Comparison of ENCODE assay signal across 8 mouse cellular contexts in the genomic region with DNA sequence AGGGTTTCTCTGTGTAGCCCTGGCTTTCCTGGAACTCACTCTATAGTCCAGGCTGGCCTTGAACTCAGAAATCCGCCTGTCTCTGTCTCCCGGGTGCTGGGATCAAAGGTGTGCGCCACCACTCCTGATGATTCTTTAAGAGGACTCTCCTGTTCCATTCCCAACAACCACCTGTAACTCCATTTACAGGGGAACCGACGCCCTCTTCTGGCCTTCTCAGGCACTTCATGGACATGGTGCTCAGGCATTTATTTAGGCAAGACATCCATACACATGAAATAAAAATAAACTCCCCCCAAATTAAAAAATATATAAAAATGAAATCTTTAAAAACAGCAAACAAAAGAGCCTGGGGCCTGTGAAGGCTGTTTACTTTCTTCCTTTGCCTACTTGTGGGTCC. TPM values are rescaled to one million over a fixed set of nuclear protein-coding genes. Genes with fewer than 3 reads are reported as not detected.
A peak's percentile ranks its signal among the peaks of the same experiment; 100 is the strongest.
DNase-seq lines count a peak whose midpoint lies in the region; ATAC-seq and TF ChIP-seq lines count a peak whose summit lies in the region.

No protein-coding gene starts in this region.

- peak; percentile 70 for TF ChIP-seq CTCF in midbrain, postnatal 0 days (IDR thresholded peaks at IDR 0.05)
- peak; percentile 64 for TF ChIP-seq CTCF in liver, postnatal 0 days (IDR thresholded peaks at IDR 0.05; ENCODE audit: low read depth)

- no peaks in the 10 kb centered on the region for H3K27me3 ChIP-seq in midbrain, postnatal 0 days (ENCODE audit: insufficient read depth, low read length)
- H3K27me3 ChIP-seq in midbrain, embryonic 16.5 days (ENCODE audit: control insufficient read depth, insufficient read depth, low read depth, low read length), result no peaks in the 10 kb centered on the region
- H3K27me3 ChIP-seq in liver, postnatal 0 days (ENCODE audit: insufficient read depth, low read length), result peaks cover 15% of the 10 kb centered on the region

- H3K4me2 ChIP-seq in midbrain, postnatal 0 days (ENCODE audit: low read depth, low read length, poor library complexity, severe bottlenecking), result no peak overlapping the region
- no peak overlapping the region for H3K4me2 ChIP-seq in midbrain, embryonic 16.5 days (ENCODE audit: low read length)
- H3K4me2 ChIP-seq in liver, postnatal 0 days (ENCODE audit: low read depth, low read length), result no peak overlapping the region

- TF ChIP-seq EP300 in liver, postnatal 0 days (IDR thresholded peaks at IDR 0.05; ENCODE audit: low read depth), result no peak

- no peak for ATAC-seq in midbrain, postnatal 0 days (ENCODE audit: low FRiP score)
- no peak for ATAC-seq in midbrain, embryonic 16.5 days
- no peak for ATAC-seq in liver, postnatal 0 days

- H3K36me3 ChIP-seq in midbrain, postnatal 0 days (ENCODE audit: insufficient read depth, low read length), result peaks cover 32% of the 10 kb centered on the region
- peaks cover 29% of the 10 kb centered on the region for H3K36me3 ChIP-seq in midbrain, embryonic 16.5 days (ENCODE audit: control insufficient read depth, insufficient read depth, low read length)
- H3K36me3 ChIP-seq in liver, postnatal 0 days (replicated peaks; ENCODE audit: insufficient read depth, low read length), result peaks cover 47% of the 10 kb centered on the region

- DNase-seq in gastrocnemius, adult 18-20 months (ENCODE audit: low spot score), result peak; percentile 60
- DNase-seq in gastrocnemius, postnatal 4 days (ENCODE audit: low spot score in 2 of 2), result no peak
- peak; percentile 80 for DNase-seq in midbrain, postnatal 0 days (ENCODE audit: low spot score)
- peak; percentile 59 for DNase-seq in cerebellum, adult 8-10 months
- peak; percentile 61 for DNase-seq in liver, postnatal 0 days
- peak; percentile 27 to 58 for DNase-seq in thymus, postnatal 10 days (ENCODE audit: low spot score in 2 of 2)
- DNase-seq in gastrocnemius, postnatal 10 days, result no peak

- no peak overlapping the region for H3K9ac ChIP-seq in midbrain, postnatal 0 days (replicated peaks; ENCODE audit: low read length, poor library complexity, severe bottlenecking)
- no peak overlapping the region for H3K9ac ChIP-seq in midbrain, embryonic 16.5 days (ENCODE audit: low read depth, low read length)
- no peak overlapping the region for H3K9ac ChIP-seq in liver, postnatal 0 days (replicated peaks)

- no peak overlapping the region for H3K27ac ChIP-seq in midbrain, postnatal 0 days (ENCODE audit: low read depth, low read length)
- no peak overlapping the region for H3K27ac ChIP-seq in midbrain, embryonic 16.5 days (ENCODE audit: low read length)
- no peak overlapping the region; the same call in 1 of the 2 replicates for H3K27ac ChIP-seq in liver, postnatal 0 days (ENCODE audit: low read depth)

- H3K4me1 ChIP-seq in midbrain, postnatal 0 days (ENCODE audit: insufficient read depth, low read length), result peaks cover 17% of the 10 kb centered on the region; the same call in 1 of the 2 replicates
- H3K4me1 ChIP-seq in midbrain, embryonic 16.5 days (ENCODE audit: control insufficient read depth, insufficient read depth, low read length), result peaks cover 35% of the 10 kb centered on the region
- H3K4me1 ChIP-seq in liver, postnatal 0 days (ENCODE audit: insufficient read depth), result peaks cover 28% of the 10 kb centered on the region

- no peak overlapping the region for H3K4me3 ChIP-seq in midbrain, postnatal 0 days (ENCODE audit: low read depth, low read length)
- H3K4me3 ChIP-seq in midbrain, embryonic 16.5 days (ENCODE audit: low read depth, low read length), result no peak overlapping the region
- H3K4me3 ChIP-seq in liver, postnatal 0 days (ENCODE audit: low read depth, low read length), result no peak overlapping the region

- 55% methylated on average over 5 of the region's 5 CpGs for WGBS in midbrain, postnatal 0 days
- 61% methylated on average over 5 of the region's 5 CpGs for WGBS in midbrain, embryonic 16.5 days
- WGBS in liver, postnatal 0 days (ENCODE audit: insufficient replicate concordance), result 64% methylated on average over 5 of the region's 5 CpGs

- H3K9me3 ChIP-seq in midbrain, postnatal 0 days (ENCODE audit: low read length), result no peaks in the 10 kb centered on the region
- no peaks in the 10 kb centered on the region for H3K9me3 ChIP-seq in midbrain, embryonic 16.5 days (replicated peaks; ENCODE audit: control insufficient read depth, low read length, poor library complexity, severe bottlenecking)
- H3K9me3 ChIP-seq in liver, postnatal 0 days (ENCODE audit: low read length), result no peaks in the 10 kb centered on the region

RNA-seq across cellular contexts. Expression of a gene that starts 3.2 kb away (rescaled TPM):
- total RNA-seq in gastrocnemius, adult 18-20 months (2021), result 10 to 100 TPM; 31.9 to 35.6 TPM
- 10 to 100 TPM; 27.4 to 29.9 TPM for total RNA-seq in gastrocnemius, postnatal 4 days (2021)
- total RNA-seq in midbrain, postnatal 0 days (2014; rRNA removed), result 36.7 and 39.8 TPM in 2 replicates
- 27.3 and 28.8 TPM in 2 replicates for polyA plus RNA-seq in midbrain, postnatal 0 days (2015; fragmentation: Nextera tagmentation; extraction: Ambion mirVana)
- polyA plus RNA-seq in midbrain, embryonic 16.5 days (2015; fragmentation: Nextera tagmentation; extraction: Ambion mirVana), result 42.1 and 45.5 TPM in 2 replicates
- 10.9 and 11.4 TPM in 2 replicates for polyA plus RNA-seq in liver, postnatal 0 days (2015; fragmentation: Nextera tagmentation; extraction: Ambion mirVana)
- 10 to 100 TPM; 26.1 to 28.7 TPM for total RNA-seq in gastrocnemius, postnatal 10 days (2021)

RNA-seq across cellular contexts. Expression of a gene that starts 6.5 kb away (rescaled TPM):
- total RNA-seq in gastrocnemius, adult 18-20 months (2021), result not detected
- total RNA-seq in gastrocnemius, postnatal 4 days (2021), result under 1 TPM; 0.49 to 0.67 TPM
- total RNA-seq in midbrain, postnatal 0 days (2014; rRNA removed), result 111 and 115 TPM in 2 replicates
- 165 and 180 TPM in 2 replicates for polyA plus RNA-seq in midbrain, postnatal 0 days (2015; fragmentation: Nextera tagmentation; extraction: Ambion mirVana)
- polyA plus RNA-seq in midbrain, embryonic 16.5 days (2015; fragmentation: Nextera tagmentation; extraction: Ambion mirVana), result 107 and 135 TPM in 2 replicates
- 0.15 and 0.21 TPM in 2 replicates for polyA plus RNA-seq in liver, postnatal 0 days (2015; fragmentation: Nextera tagmentation; extraction: Ambion mirVana)
- under 1 TPM in 1 of 2 experiments, not detected in 1; 0.36 TPM for total RNA-seq in gastrocnemius, postnatal 10 days (2021)

RNA-seq across cellular contexts. Expression of a gene that starts 38.8 kb away (rescaled TPM):
- 1 to 10 TPM; 1.3 to 1.9 TPM for total RNA-seq in gastrocnemius, adult 18-20 months (2021)
- 1 to 10 TPM; 3.2 to 4.3 TPM for total RNA-seq in gastrocnemius, postnatal 4 days (2021)
- total RNA-seq in midbrain, postnatal 0 days (2014; rRNA removed), result 1.1 and 2.3 TPM in 2 replicates
- polyA plus RNA-seq in midbrain, postnatal 0 days (2015; fragmentation: Nextera tagmentation; extraction: Ambion mirVana), result not detected in 2 replicates
- polyA plus RNA-seq in midbrain, embryonic 16.5 days (2015; fragmentation: Nextera tagmentation; extraction: Ambion mirVana), result 0.42 TPM in 1 of 2 replicates, not detected in the other
- 17.2 and 20.0 TPM in 2 replicates for polyA plus RNA-seq in liver, postnatal 0 days (2015; fragmentation: Nextera tagmentation; extraction: Ambion mirVana)
- total RNA-seq in gastrocnemius, postnatal 10 days (2021), result 1 to 10 TPM; 1.8 to 4.2 TPM

Comparison
In these comparisons a context has a peak if more than half of its experiments do, and no peak if none do; other contexts are left out.
1. DNase-seq: peak in gastrocnemius, adult 18-20 months (single experiment), midbrain, postnatal 0 days (single experiment), cerebellum, adult 8-10 months (single experiment), liver, postnatal 0 days (single experiment) and thymus, postnatal 10 days (2 of 2); none in gastrocnemius, postnatal 4 days (0 of 2) and gastrocnemius, postnatal 10 days (single experiment).
2. RNA of a gene that starts 6.5 kb away (total RNA-seq): 111 to 115 TPM in midbrain, postnatal 0 days; 0.49 to 0.67 TPM in gastrocnemius, postnatal 4 days, 0.36 TPM in gastrocnemius, postnatal 10 days and not detected in gastrocnemius, adult 18-20 months; every median in the first group is over 10 times any median in the second.